ENCODE assay signal across 19 mouse cellular contexts in the genomic region with DNA sequence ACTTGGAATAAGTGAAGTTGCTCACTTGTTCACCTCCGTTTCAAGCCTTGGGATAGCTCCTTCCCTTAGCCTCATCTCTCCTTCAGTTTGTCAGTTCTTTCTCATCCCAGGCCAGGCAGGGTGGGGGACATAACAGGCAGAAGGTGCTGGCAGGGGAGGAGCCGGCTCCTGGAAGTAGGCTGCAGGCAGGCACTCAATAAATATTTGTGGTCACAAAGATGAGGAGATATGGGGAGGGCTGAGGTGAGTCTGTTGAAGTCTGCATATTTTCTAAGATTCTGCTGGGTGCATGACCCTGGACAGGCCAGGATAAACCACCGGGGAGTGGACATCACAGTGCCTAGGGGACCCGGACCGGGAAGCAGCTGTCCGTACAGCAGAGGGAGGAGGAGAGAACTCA. TPM values are rescaled to one million over a fixed set of nuclear protein-coding genes. Genes with fewer than 3 reads are reported as not detected.
"Had no signal": no experiment of that assay in that cellular context is flagged by ENCODE, and none has a peak within 500 bp of the region (broad histone marks: within the 10 kb centered on the region; RNA-seq: fewer than 3 reads in every experiment).

No protein-coding gene starts in this region.

- H3K36me3 ChIP-seq: kidney, embryonic 15.5 days; limb, embryonic 12.5 days; liver, embryonic 13.5 days; neural tube, embryonic 15.5 days had no signal

- H3K4me3 ChIP-seq: kidney, embryonic 15.5 days; limb, embryonic 12.5 days; liver, embryonic 13.5 days; myocyte; neural tube, embryonic 15.5 days had no signal

- H3K9me3 ChIP-seq: kidney, embryonic 15.5 days; limb, embryonic 12.5 days; liver, embryonic 13.5 days; neural tube, embryonic 15.5 days had no signal

- DNase-seq: kidney, postnatal 25 days; layer of hippocampus, postnatal 36 days; liver; liver, embryonic 13.5 days; liver, postnatal 0 days; midbrain, embryonic 14.5 days; right cerebral cortex, adult 18-20 months; right cerebral cortex, postnatal 25 days; thymus, postnatal 4 days had no signal

- H3K27ac ChIP-seq: kidney, embryonic 15.5 days; limb, embryonic 12.5 days; liver, embryonic 13.5 days; neural tube, embryonic 15.5 days had no signal

RNA-seq across cellular contexts. Expression of gene Scnn1a, which starts 3.1 kb away (rescaled TPM):
- polyA plus RNA-seq: inflammation-experienced regulatory T-cells, adult 6 months had no signal

RNA-seq across cellular contexts. Expression of gene Tuba3a, which starts 37.7 kb away (rescaled TPM):
- total RNA-seq: layer of hippocampus, postnatal 36 days; left cerebral cortex, adult 8-10 months; left cerebral cortex, postnatal 36 days; megakaryocyte-erythroid progenitor cell, adult 5-6 weeks had no signal
- polyA plus RNA-seq: intestine, postnatal 0 days; liver, embryonic 13.5 days; liver, postnatal 0 days; midbrain, embryonic 14.5 days; myocyte; neural tube, embryonic 15.5 days; small intestine, adult 2 months had no signal

RNA-seq across cellular contexts. Expression of gene Plekhg6, which starts 57.0 kb away (rescaled TPM):
- total RNA-seq: megakaryocyte-erythroid progenitor cell, adult 5-6 weeks had no signal
- polyA plus RNA-seq: inflammation-experienced regulatory T-cells, adult 6 months had no signal
